Mouse (Mus musculus): ENCODE results near the gene Tspoap1. TPM values are rescaled to one million over a fixed set of nuclear protein-coding genes. Genes with fewer than 3 reads are reported as not detected.

Tspoap1 gene
- polyA plus RNA-seq, 1 experiment from 2014 or later, result 3.1 TPM

GRCm38 (mm10) chr11:87780130-87780529 lies 19.8 kb downstream of the Tspoap1 start:
- Histone ChIP-seq H3K27me3 (peaks cover 4% of the 10 kb centered on the region; the same call in 1 of the 2 replicates), H3K4me3 (replicated peaks) (no peak overlapping the region), H3K9ac (no peak overlapping the region), H3K36me3 (no peaks in the 10 kb centered on the region), H3K4me1 (replicated peaks) (peaks cover 17% of the 10 kb centered on the region), H3K9me3 (replicated peaks) (no peaks in the 10 kb centered on the region), H3K4me2 (no peak overlapping the region), H3K27ac (no peak overlapping the region)
- 84% methylated on average over 8 of the region's 8 CpGs for WGBS (ENCODE audit: insufficient replicate concordance)
- ATAC-seq (ENCODE audit: low read depth), result no peak
- DNase-seq, result no peak

DNA sequence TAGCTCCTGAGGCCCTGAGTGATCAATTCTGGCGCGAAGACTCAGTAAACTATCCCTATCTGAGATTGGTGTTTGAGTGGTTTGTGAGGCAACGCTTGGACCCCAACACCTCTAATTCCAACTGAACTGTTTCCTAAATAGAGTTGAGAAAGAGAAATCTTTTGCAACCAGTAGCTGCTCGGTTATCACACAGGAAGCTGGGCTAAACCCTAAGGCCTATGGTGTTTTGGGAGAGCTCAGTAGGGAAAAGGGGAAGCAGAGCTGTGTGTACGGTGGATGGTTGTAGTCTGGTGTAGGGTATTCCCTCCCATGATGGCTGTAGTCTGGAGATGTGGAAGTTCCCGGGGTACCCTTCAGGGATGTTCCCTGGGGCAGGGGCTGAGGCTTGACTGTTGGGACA lies 29.7 kb downstream of the Tspoap1 start:
- DNase-seq, result no peak
- WGBS (ENCODE audit: insufficient replicate concordance), result 24% methylated on average over 6 of the region's 6 CpGs
- Histone ChIP-seq H3K9me3 (replicated peaks) (no peaks in the 10 kb centered on the region), H3K9ac (no peak overlapping the region), H3K36me3 (no peaks in the 10 kb centered on the region), H3K27ac (no peak overlapping the region), H3K4me2 (no peak overlapping the region), H3K4me1 (replicated peaks) (0 out of 2 replicates have a peak, but pooled peaks cover 5% of the 10 kb centered on the region), H3K27me3 (no peaks in the 10 kb centered on the region), H3K4me3 (replicated peaks) (no peak overlapping the region)
- no peak for ATAC-seq (ENCODE audit: low read depth)

DNA sequence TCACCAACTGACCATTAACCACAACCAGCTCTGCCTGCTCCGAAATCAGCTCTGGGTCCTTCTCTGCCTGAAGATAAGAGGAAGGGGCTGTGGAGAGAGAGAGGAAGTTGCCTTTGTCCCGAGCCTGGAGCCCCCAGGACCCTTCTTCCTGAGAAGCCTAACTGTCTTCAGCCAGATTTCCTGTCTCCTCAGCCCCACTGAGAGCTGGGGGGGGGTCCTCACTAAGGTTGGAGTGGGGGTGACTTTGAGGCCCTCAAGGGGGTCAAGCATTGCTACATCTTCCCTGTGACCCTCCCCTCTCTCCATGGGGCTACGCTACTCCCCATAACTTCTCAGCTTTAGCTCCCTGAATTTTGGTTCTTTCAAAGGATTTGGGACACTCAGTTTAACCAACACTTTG lies 33.1 kb downstream of the Tspoap1 start, which contains the start of gene Mpo:
Gene Mpo (plus strand): TSS at position 122 of the 400 bp plus-strand sequence.
- no peaks in the 10 kb centered on the region for H3K9me3 ChIP-seq (replicated peaks)
- 0 out of 2 replicates have a peak, but pooled peaks cover 5% of the 10 kb centered on the region for H3K4me1 ChIP-seq (replicated peaks)
- no peaks in the 10 kb centered on the region for H3K36me3 ChIP-seq
- H3K27me3 ChIP-seq, result no peaks in the 10 kb centered on the region
- DNase-seq, result no peak
- H3K27ac ChIP-seq, result peak within 1 kb of the TSS; percentile 29; the same call in 1 of the 2 replicates
- H3K4me2 ChIP-seq, result no peak within 1 kb of the TSS
- H3K4me3 ChIP-seq (replicated peaks), result peak within 1 kb of the TSS; percentile 27; the same call in 1 of the 2 replicates
- H3K9ac ChIP-seq, result peak within 1 kb of the TSS; percentile 2; the same call in 1 of the 2 replicates
- WGBS (ENCODE audit: insufficient replicate concordance), result 14% methylated on average over 3 of the region's 3 CpGs
- ATAC-seq (ENCODE audit: low read depth), result no peak

- H3K27ac ChIP-seq, result no peak overlapping the region
- ATAC-seq (ENCODE audit: low read depth), result no peak
- H3K4me1 ChIP-seq (replicated peaks), result no peaks in the 10 kb centered on the region
- WGBS (ENCODE audit: insufficient replicate concordance), result 72% methylated on average over 22 of the region's 22 CpGs
- 0 out of 2 replicates have a peak, but pooled peaks cover 2% of the 10 kb centered on the region for H3K27me3 ChIP-seq
- no peaks in the 10 kb centered on the region for H3K36me3 ChIP-seq
- H3K9ac ChIP-seq, result no peak overlapping the region
- H3K4me3 ChIP-seq (replicated peaks), result no peak overlapping the region
- no peak overlapping the region for H3K4me2 ChIP-seq
- no peaks in the 10 kb centered on the region for H3K9me3 ChIP-seq (replicated peaks)
- no peak for DNase-seq
These were observed 41.5 kb downstream of the Tspoap1 start for GRCm38 (mm10) chr11:87801711-87802275.

DNA sequence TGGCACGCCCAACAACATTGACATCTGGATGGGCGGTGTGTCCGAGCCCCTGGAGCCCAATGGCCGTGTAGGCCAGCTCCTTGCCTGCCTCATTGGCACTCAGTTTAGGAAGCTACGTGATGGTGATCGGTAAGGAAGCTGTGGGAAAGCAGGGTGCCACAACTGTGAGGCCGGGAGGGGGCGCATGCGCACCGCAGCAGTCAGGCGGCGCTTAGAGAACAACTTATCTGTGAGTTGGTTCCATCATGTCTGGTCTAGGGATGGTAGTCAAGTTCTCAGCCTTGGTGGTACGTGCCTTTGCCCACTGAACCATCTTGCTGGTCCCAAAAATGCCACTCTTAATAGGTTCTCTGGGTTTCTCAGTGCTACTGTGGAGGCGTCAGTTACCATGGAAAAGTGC lies 42.3 kb downstream of the Tspoap1 start:
- H3K36me3 ChIP-seq, result no peaks in the 10 kb centered on the region
- no peak overlapping the region for H3K27ac ChIP-seq
- no peaks in the 10 kb centered on the region for H3K4me1 ChIP-seq (replicated peaks)
- no peak overlapping the region for H3K4me3 ChIP-seq (replicated peaks)
- 0 out of 2 replicates have a peak, but pooled peaks cover 2% of the 10 kb centered on the region for H3K27me3 ChIP-seq
- no peaks in the 10 kb centered on the region for H3K9me3 ChIP-seq (replicated peaks)
- no peak for ATAC-seq (ENCODE audit: low read depth)
- WGBS (ENCODE audit: insufficient replicate concordance), result 57% methylated on average over 14 of the region's 14 CpGs
- DNase-seq, result no peak
- H3K4me2 ChIP-seq, result no peak overlapping the region
- H3K9ac ChIP-seq, result no peak overlapping the region

- no peaks in the 10 kb centered on the region for H3K9me3 ChIP-seq (replicated peaks)
- no peak overlapping the region for H3K4me3 ChIP-seq (replicated peaks)
- no peak overlapping the region for H3K9ac ChIP-seq
- no peak overlapping the region for H3K27ac ChIP-seq
- 38% methylated on average over 1 of the region's 1 CpGs for WGBS (ENCODE audit: insufficient replicate concordance)
- ATAC-seq (ENCODE audit: low read depth), result no peak
- peak; percentile 15 for DNase-seq
- no peaks in the 10 kb centered on the region for H3K4me1 ChIP-seq (replicated peaks)
- no peaks in the 10 kb centered on the region for H3K36me3 ChIP-seq
- no peaks in the 10 kb centered on the region for H3K27me3 ChIP-seq
- H3K4me2 ChIP-seq, result no peak overlapping the region
These were observed 45.1 kb downstream of the Tspoap1 start for GRCm38 (mm10) chr11:87805448-87805847.

GRCm38 (mm10) chr11:87807433-87807832 lies 47.1 kb downstream of the Tspoap1 start:
- 56% methylated on average over 6 of the region's 6 CpGs for WGBS (ENCODE audit: insufficient replicate concordance)
- DNase-seq, result no peak

GRCm38 (mm10) chr11:87808236-87808635 lies 47.9 kb downstream of the Tspoap1 start:
- DNase-seq (no peak), ATAC-seq (ENCODE audit: low read depth) (no peak)
- Histone ChIP-seq H3K4me1 (replicated peaks) (no peaks in the 10 kb centered on the region), H3K36me3 (no peaks in the 10 kb centered on the region), H3K4me3 (replicated peaks) (no peak overlapping the region), H3K27ac (no peak overlapping the region), H3K9ac (no peak overlapping the region), H3K4me2 (no peak overlapping the region), H3K9me3 (replicated peaks) (no peaks in the 10 kb centered on the region), H3K27me3 (no peaks in the 10 kb centered on the region)
- WGBS (ENCODE audit: insufficient replicate concordance), result 24% methylated on average over 7 of the region's 7 CpGs

More at GRCm38 (mm10) chr11:87807433-87807832, 47.1 kb downstream of the Tspoap1 start:
- Histone ChIP-seq H3K4me2 (no peak overlapping the region), H3K36me3 (no peaks in the 10 kb centered on the region), H3K4me1 (replicated peaks) (no peaks in the 10 kb centered on the region), H3K27ac (no peak overlapping the region), H3K9me3 (replicated peaks) (no peaks in the 10 kb centered on the region), H3K4me3 (replicated peaks) (no peak overlapping the region), H3K9ac (no peak overlapping the region), H3K27me3 (no peaks in the 10 kb centered on the region)
- ATAC-seq (ENCODE audit: low read depth), result no peak

GRCm38 (mm10) chr11:87811396-87811795 lies 51.1 kb downstream of the Tspoap1 start:
- H3K27me3 ChIP-seq, result peaks cover 10% of the 10 kb centered on the region
- no peak overlapping the region for H3K4me3 ChIP-seq (replicated peaks)
- WGBS (ENCODE audit: insufficient replicate concordance), result 31% methylated on average over 4 of the region's 4 CpGs
- no peaks in the 10 kb centered on the region for H3K9me3 ChIP-seq (replicated peaks)
- H3K4me1 ChIP-seq (replicated peaks), result no peaks in the 10 kb centered on the region
- no peaks in the 10 kb centered on the region for H3K36me3 ChIP-seq
- H3K4me2 ChIP-seq, result no peak overlapping the region
- no peak for DNase-seq
- H3K27ac ChIP-seq, result no peak overlapping the region
- ATAC-seq (ENCODE audit: low read depth), result no peak
- H3K9ac ChIP-seq, result no peak overlapping the region

DNA sequence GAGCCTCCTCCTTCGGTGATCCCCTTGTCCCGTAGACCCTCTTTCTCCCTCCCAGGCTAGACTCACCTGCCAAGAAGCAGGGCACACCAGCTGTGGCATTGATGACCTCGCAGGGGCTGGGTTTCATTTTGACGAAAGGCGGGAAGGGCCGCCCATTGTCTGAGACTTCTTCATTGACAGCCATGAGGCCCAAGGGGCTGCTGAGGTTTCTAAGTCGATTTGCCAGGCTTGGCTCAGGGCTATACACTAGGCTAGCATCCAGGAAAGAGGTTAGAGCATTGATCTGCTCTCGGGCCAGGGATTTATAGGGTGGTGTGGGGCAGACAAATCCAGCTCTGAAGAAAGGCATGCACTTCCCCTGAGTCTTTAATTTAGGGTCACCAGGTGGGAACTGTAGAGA lies 54.5 kb downstream of the Tspoap1 start:
- Histone ChIP-seq H3K4me2 (no peak overlapping the region), H3K27me3 (peaks cover 23% of the 10 kb centered on the region), H3K36me3 (no peaks in the 10 kb centered on the region), H3K9ac (no peak overlapping the region), H3K27ac (no peak overlapping the region), H3K4me1 (replicated peaks) (0 out of 2 replicates have a peak, but pooled peaks cover 3% of the 10 kb centered on the region), H3K4me3 (replicated peaks) (no peak overlapping the region), H3K9me3 (replicated peaks) (no peaks in the 10 kb centered on the region)
- DNase-seq (no peak), ATAC-seq (ENCODE audit: low read depth) (no peak)
- 62% methylated on average over 8 of the region's 8 CpGs for WGBS (ENCODE audit: insufficient replicate concordance)

DNA sequence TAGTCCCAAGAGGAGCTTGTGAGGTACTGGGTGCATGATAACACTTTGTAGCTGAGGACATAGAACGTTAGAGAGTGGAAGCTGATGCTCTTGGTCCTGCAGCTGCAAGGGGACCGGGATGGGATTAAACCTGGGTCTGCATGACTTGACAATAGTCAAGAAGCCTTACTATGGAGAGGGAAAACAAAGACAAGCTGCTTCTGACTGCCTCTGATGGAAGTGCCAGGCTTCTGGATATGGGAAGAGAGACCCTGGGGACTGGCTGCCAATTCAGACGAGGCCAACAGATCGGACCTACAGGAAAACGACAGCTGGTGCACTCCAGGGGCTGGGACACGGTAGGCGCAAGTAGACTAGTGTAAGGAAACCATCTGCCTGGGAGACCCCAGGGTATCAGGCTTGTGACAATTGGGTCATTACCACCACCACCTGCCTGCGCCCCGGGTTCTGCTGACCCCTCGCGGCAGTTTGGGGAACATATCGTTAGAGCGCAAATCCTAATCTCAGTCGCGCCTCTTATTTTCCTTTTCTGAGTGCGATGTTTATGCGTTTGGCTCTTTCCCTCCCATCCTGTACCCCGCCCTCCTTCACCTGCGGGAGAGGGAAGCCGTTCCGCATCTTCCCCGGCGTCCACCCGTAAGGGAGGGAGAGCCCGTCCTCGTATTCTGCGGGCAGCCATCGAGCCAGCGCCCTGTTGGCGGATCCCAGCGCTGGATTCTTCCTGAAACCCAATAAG lies 56.5 kb downstream of the Tspoap1 start:
- 0 out of 2 replicates have a peak, but pooled peaks cover 3% of the 10 kb centered on the region for H3K4me1 ChIP-seq (replicated peaks)
- no peaks in the 10 kb centered on the region for H3K9me3 ChIP-seq (replicated peaks)
- ATAC-seq (ENCODE audit: low read depth) (no peak), DNase-seq (no peak)
- H3K4me2 ChIP-seq, result peak overlapping the region; percentile 56
- H3K27me3 ChIP-seq, result peaks cover 23% of the 10 kb centered on the region
- peak overlapping the region; percentile 35 for H3K4me3 ChIP-seq (replicated peaks)
- H3K27ac ChIP-seq, result no peak overlapping the region
- 4% methylated on average over 31 of the region's 31 CpGs for WGBS (ENCODE audit: insufficient replicate concordance)
- no peaks in the 10 kb centered on the region for H3K36me3 ChIP-seq
- H3K9ac ChIP-seq, result no peak overlapping the region
